Mouse (Mus musculus) testis, adult 2 months (tissue): ENCODE measurements around the gene Pnma5.

Experiments
- CTCF ChIP-seq: fragments of 200-500 bp; IDR thresholded peaks from 2 replicates; pipeline ENCODE4 v1.5.1; 2012; ENCODE audit warnings: low read depth, mild to moderate bottlenecking, inconsistent platforms, low read length, moderate library complexity; ENCODE audit not compliant: control insufficient read depth, insufficient read depth, insufficient replicate concordance
- POLR2A ChIP-seq: fragments of 200-500 bp; IDR thresholded peaks from 2 replicates; pipeline ENCODE4 v1.6.1; 2012; ENCODE audit warnings: low read depth, mild to moderate bottlenecking, inconsistent platforms, low read length, moderate library complexity; ENCODE audit not compliant: control insufficient read depth

- no peak for TF ChIP-seq CTCF
- TF ChIP-seq POLR2A: no peak
These were observed 26.9 kb upstream of the Pnma5 start for GRCm38 (mm10) chrX:73063512-73064414.
